Mouse (Mus musculus): Measurements from ENCODE around the gene Grwd1.

DNA sequence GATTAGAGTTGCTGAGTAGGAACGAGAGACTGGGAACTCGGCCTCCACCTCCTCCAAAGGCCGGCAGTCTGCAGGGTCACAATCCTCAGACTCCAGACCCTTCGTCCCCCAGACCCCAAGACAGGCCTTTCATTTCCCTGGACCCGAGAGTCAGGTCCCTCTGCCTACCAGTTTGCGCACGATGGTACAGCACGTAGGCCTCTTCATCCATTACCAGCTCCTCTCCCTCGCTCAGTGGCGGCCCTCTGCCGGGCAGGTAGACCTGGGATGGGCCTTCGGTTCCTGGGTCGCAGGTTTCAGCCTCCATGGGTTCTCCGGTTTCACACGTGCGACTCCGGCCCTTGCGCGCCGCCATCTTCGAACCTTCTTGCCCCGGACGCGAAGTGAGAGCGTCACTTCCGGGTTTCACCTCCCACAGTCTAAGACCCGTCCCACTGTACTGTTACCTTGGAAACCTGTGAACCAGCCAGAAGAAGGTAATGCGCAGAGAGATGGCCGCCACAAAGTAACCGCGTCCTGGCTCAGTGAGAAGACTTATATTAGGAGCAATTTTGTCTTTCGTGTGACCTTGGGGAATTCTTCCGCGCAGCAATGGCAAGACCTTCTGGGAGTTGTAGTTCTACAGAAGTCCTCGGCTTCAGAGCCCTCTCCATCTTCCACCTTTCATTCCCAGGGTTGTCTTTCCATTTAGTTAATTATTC is at the start of gene Grwd1:
- TF ChIP-seq CTCF (IDR thresholded peaks at IDR 0.05; ENCODE audit: control insufficient read depth, insufficient read depth, insufficient replicate concordance, low read depth, low read length) (no peak), POLR2A (IDR thresholded peaks at IDR 0.05; ENCODE audit: control insufficient read depth, low read depth, low read length) (peak; percentile 56)
